Mouse (Mus musculus): ENCODE measurements around the gene Pigu. TPM values are rescaled to one million over a fixed set of nuclear protein-coding genes. Genes with fewer than 3 reads are reported as not detected.

Pigu gene
- polyA plus RNA-seq, 1 experiment from 2014 or later, result 15.3 TPM

- H3K27me3 ChIP-seq (ENCODE audit: insufficient read depth, low read length), result no peaks in the 10 kb centered on the region
- no peak overlapping the region for H3K4me3 ChIP-seq (ENCODE audit: low read depth, low read length)
- no peak for DNase-seq
- no peak for ATAC-seq
- no peaks in the 10 kb centered on the region for H3K4me1 ChIP-seq (ENCODE audit: insufficient read depth)
- H3K9me3 ChIP-seq (ENCODE audit: low read length), result no peaks in the 10 kb centered on the region
- TF ChIP-seq EP300 (IDR thresholded peaks at IDR 0.05; ENCODE audit: low read depth), result no peak
- H3K36me3 ChIP-seq (replicated peaks; ENCODE audit: insufficient read depth, low read length), result peaks cover 34% of the 10 kb centered on the region
- WGBS (ENCODE audit: insufficient replicate concordance), result 73% methylated on average over 2 of the region's 2 CpGs
- H3K27ac ChIP-seq (ENCODE audit: low read depth), result no peak overlapping the region
- H3K4me2 ChIP-seq (ENCODE audit: low read depth, low read length), result no peak overlapping the region
- H3K9ac ChIP-seq (replicated peaks), result no peak overlapping the region
These were observed 27.5 kb downstream of the Pigu start for GRCm38 (mm10) chr2:155329707-155330106.

DNA sequence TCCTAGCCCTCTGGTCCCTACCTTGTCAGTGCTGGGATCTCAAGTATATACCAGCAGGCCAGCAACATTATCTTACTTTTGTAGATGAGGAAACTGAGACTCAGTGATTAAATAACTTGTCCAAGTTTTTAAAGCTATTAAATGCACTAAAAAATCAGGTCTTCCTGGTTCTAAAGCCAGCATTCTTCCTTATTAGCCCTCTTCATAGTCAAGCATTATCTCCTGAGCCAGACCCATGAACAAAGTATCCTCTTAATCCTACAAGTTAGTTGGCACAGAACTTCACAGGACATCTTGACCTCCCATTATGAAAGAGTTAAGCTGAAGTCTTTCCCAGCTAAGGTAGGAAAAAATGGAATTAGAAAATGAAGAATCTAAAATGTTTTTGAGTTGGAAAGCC is 28.3 kb downstream of the Pigu start:
- no peak overlapping the region for H3K27ac ChIP-seq (ENCODE audit: low read depth)
- ATAC-seq (no peak), DNase-seq (no peak)
- no peaks in the 10 kb centered on the region for H3K27me3 ChIP-seq (ENCODE audit: insufficient read depth, low read length)
- TF ChIP-seq EP300 (IDR thresholded peaks at IDR 0.05; ENCODE audit: low read depth) (no peak), CTCF (IDR thresholded peaks at IDR 0.05; ENCODE audit: low read depth) (no peak)
- peaks cover 27% of the 10 kb centered on the region for H3K36me3 ChIP-seq (replicated peaks; ENCODE audit: insufficient read depth, low read length)
- no peak overlapping the region for H3K4me3 ChIP-seq (ENCODE audit: low read depth, low read length)
- no peaks in the 10 kb centered on the region for H3K4me1 ChIP-seq (ENCODE audit: insufficient read depth)
- no peak overlapping the region for H3K9ac ChIP-seq (replicated peaks)
- H3K9me3 ChIP-seq (ENCODE audit: low read length), result no peaks in the 10 kb centered on the region
- no peak overlapping the region for H3K4me2 ChIP-seq (ENCODE audit: low read depth, low read length)

DNA sequence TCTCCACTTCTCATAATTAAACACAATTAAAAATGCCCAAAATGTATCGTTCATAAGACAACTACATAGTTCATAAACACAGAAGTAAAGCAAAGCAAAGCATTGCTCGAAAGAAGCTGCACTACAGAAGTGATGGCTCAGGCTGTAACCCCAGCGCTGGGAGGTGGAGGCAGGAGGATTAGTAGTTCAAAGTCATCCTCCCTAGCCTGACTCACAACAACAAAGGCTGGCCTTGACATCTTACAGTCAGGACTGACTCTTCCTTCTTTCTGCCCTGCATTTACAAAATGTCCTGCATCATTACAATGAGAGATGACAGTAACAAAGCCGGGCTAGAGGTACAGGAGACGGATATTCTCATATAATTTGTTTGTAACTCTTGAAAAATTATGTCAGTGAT is 29.3 kb downstream of the Pigu start:
- Histone ChIP-seq H3K27ac (ENCODE audit: low read depth) (no peak overlapping the region), H3K4me1 (ENCODE audit: insufficient read depth) (no peaks in the 10 kb centered on the region), H3K36me3 (replicated peaks; ENCODE audit: insufficient read depth, low read length) (peaks cover 23% of the 10 kb centered on the region), H3K9ac (replicated peaks) (no peak overlapping the region), H3K4me2 (ENCODE audit: low read depth, low read length) (no peak overlapping the region), H3K9me3 (ENCODE audit: low read length) (no peaks in the 10 kb centered on the region), H3K27me3 (ENCODE audit: insufficient read depth, low read length) (no peaks in the 10 kb centered on the region), H3K4me3 (ENCODE audit: low read depth, low read length) (no peak overlapping the region)
- no peak for ATAC-seq
- DNase-seq, result no peak
- no peak for TF ChIP-seq EP300 (IDR thresholded peaks at IDR 0.05; ENCODE audit: low read depth)
- TF ChIP-seq CTCF (IDR thresholded peaks at IDR 0.05; ENCODE audit: low read depth), result no peak
- 90% methylated on average over 5 of the region's 5 CpGs for WGBS (ENCODE audit: insufficient replicate concordance)

DNA sequence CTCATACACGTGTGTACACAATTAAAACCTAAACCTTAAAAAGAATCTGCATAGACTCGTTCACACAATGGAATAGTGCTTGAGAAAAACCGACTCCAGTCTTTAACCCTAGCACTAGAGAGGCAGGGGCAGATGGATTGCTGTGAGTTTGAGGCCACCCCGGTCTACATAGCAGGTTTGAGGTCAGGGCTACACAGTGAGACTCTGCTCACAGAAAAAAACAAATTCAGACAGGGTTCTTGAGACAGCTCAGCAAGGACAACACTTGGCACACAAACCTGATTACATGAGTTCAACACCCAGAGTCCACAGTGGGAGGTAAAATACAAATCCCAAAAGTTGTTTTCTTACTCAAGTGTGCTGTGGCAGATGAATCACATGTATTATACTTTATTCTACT is 31.2 kb downstream of the Pigu start:
- Histone ChIP-seq H3K4me3 (ENCODE audit: low read depth, low read length) (no peak overlapping the region), H3K4me2 (ENCODE audit: low read depth, low read length) (no peak overlapping the region), H3K36me3 (replicated peaks; ENCODE audit: insufficient read depth, low read length) (peaks cover 20% of the 10 kb centered on the region), H3K27me3 (ENCODE audit: insufficient read depth, low read length) (no peaks in the 10 kb centered on the region), H3K9ac (replicated peaks) (no peak overlapping the region), H3K9me3 (ENCODE audit: low read length) (no peaks in the 10 kb centered on the region), H3K4me1 (ENCODE audit: insufficient read depth) (no peaks in the 10 kb centered on the region; the same call in 1 of the 2 replicates), H3K27ac (ENCODE audit: low read depth) (no peak overlapping the region)
- no peak for DNase-seq
- ATAC-seq, result no peak
- 90% methylated on average over 4 of the region's 4 CpGs for WGBS (ENCODE audit: insufficient replicate concordance)
- TF ChIP-seq EP300 (IDR thresholded peaks at IDR 0.05; ENCODE audit: low read depth), result no peak
- TF ChIP-seq CTCF (IDR thresholded peaks at IDR 0.05; ENCODE audit: low read depth), result no peak

DNA sequence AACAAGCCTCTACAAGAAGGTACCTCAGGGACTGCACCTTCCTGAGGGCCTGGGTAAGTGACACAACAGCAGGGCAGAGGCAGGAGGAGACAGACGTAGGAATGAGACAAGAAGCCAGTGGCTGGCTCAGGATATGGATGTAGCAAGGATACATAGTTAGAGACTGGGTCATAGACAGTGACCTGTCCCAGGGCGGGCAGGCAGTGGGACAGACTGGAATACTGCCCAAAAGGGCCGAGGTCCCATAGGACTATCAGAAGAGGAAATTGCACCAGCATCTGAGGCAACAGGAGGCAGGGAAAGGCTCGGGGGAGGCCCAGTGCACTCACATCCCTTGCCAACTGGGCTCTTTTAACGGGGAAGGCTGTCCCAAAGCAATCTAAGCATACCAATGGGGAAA is 36.6 kb downstream of the Pigu start:
- TF ChIP-seq CTCF (IDR thresholded peaks at IDR 0.05; ENCODE audit: low read depth) (no peak), EP300 (IDR thresholded peaks at IDR 0.05; ENCODE audit: low read depth) (no peak)
- DNase-seq, result peak; percentile 51
- WGBS (ENCODE audit: insufficient replicate concordance), result 49% methylated on average over 5 of the region's 5 CpGs
- Histone ChIP-seq H3K27me3 (ENCODE audit: insufficient read depth, low read length) (no peaks in the 10 kb centered on the region), H3K9me3 (ENCODE audit: low read length) (no peaks in the 10 kb centered on the region), H3K27ac (ENCODE audit: low read depth) (no peak overlapping the region), H3K4me2 (ENCODE audit: low read depth, low read length) (no peak overlapping the region), H3K9ac (replicated peaks) (no peak overlapping the region), H3K4me1 (ENCODE audit: insufficient read depth) (peaks cover 5% of the 10 kb centered on the region), H3K36me3 (replicated peaks; ENCODE audit: insufficient read depth, low read length) (0 out of 2 replicates have a peak, but pooled peaks cover 2% of the 10 kb centered on the region), H3K4me3 (ENCODE audit: low read depth, low read length) (no peak overlapping the region)
- peak; percentile 94 for ATAC-seq

GRCm38 (mm10) chr2:155318618-155319017 is 38.6 kb downstream of the Pigu start:
- 78% methylated on average over 2 of the region's 2 CpGs for WGBS (ENCODE audit: insufficient replicate concordance)
- Histone ChIP-seq H3K36me3 (replicated peaks; ENCODE audit: insufficient read depth, low read length) (peaks cover 6% of the 10 kb centered on the region), H3K9ac (replicated peaks) (no peak overlapping the region), H3K4me3 (ENCODE audit: low read depth, low read length) (no peak overlapping the region), H3K4me1 (ENCODE audit: insufficient read depth) (peaks cover 5% of the 10 kb centered on the region), H3K27ac (ENCODE audit: low read depth) (0 out of 2 replicates have a peak overlapping the region, but pooled peaks have one; percentile 11), H3K4me2 (ENCODE audit: low read depth, low read length) (no peak overlapping the region), H3K9me3 (ENCODE audit: low read length) (no peaks in the 10 kb centered on the region), H3K27me3 (ENCODE audit: insufficient read depth, low read length) (no peaks in the 10 kb centered on the region)
- no peak for ATAC-seq
- no peak for TF ChIP-seq EP300 (IDR thresholded peaks at IDR 0.05; ENCODE audit: low read depth)
- no peak for TF ChIP-seq CTCF (IDR thresholded peaks at IDR 0.05; ENCODE audit: low read depth)
- no peak for DNase-seq

GRCm38 (mm10) chr2:155313671-155314070 is 43.6 kb downstream of the Pigu start:
- Histone ChIP-seq H3K27ac (ENCODE audit: low read depth) (no peak overlapping the region), H3K4me3 (ENCODE audit: low read depth, low read length) (no peak overlapping the region), H3K9me3 (ENCODE audit: low read length) (no peaks in the 10 kb centered on the region), H3K36me3 (replicated peaks; ENCODE audit: insufficient read depth, low read length) (peaks cover 15% of the 10 kb centered on the region), H3K4me1 (ENCODE audit: insufficient read depth) (peaks cover 2% of the 10 kb centered on the region; the same call in 1 of the 2 replicates), H3K9ac (replicated peaks) (no peak overlapping the region), H3K4me2 (ENCODE audit: low read depth, low read length) (no peak overlapping the region), H3K27me3 (ENCODE audit: insufficient read depth, low read length) (no peaks in the 10 kb centered on the region)
- ATAC-seq (no peak), DNase-seq (no peak)
- TF ChIP-seq EP300 (IDR thresholded peaks at IDR 0.05; ENCODE audit: low read depth) (no peak), CTCF (IDR thresholded peaks at IDR 0.05; ENCODE audit: low read depth) (no peak)
- 83% methylated on average over 6 of the region's 6 CpGs for WGBS (ENCODE audit: insufficient replicate concordance)

All from liver, postnatal 0 days (tissue).